Mouse (Mus musculus) intestine, embryonic 14.5 days (tissue): Measurements from ENCODE around the gene Gzma. TPM values are rescaled to one million over a fixed set of nuclear protein-coding genes. Genes with fewer than 3 reads are reported as not detected.
A peak's percentile ranks its signal among the peaks of the same experiment; 100 is the strongest.

Source experiments
- ATAC-seq: fragments of 200-750 bp; cut with Nextera tagmentation; replicated peaks from 2 replicates; pipeline ENCODE4 v1.8.0; 2017; ENCODE audit warnings: low read depth, moderate number of reproducible peaks, moderate TSS enrichment, moderate library complexity; ENCODE audit not compliant: low FRiP score, low TSS enrichment
- DNase-seq: peaks from one replicate; pipeline ENCODE4 v3.0.0-alpha.2; 2018; ENCODE audit warnings: low spot score
- H3K27ac ChIP-seq: fragments of 300-500 bp; sonication (generic); 2 replicates; pipeline ENCODE4 v1.5.1; 2014; ENCODE audit warnings: low read depth, mild to moderate bottlenecking, control low read depth
- H3K27me3 ChIP-seq: fragments of 300-500 bp; sonication (generic); replicated peaks from 2 replicates; pipeline ENCODE4 v1.6.1; 2014; ENCODE audit warnings: low read length, control low read depth; ENCODE audit not compliant: control insufficient read depth, insufficient read depth
- H3K36me3 ChIP-seq: fragments of 300-500 bp; sonication (generic); 2 replicates; pipeline ENCODE4 v1.6.1; 2014; ENCODE audit warnings: low read length, control low read depth; ENCODE audit not compliant: control insufficient read depth, insufficient read depth
- H3K4me1 ChIP-seq: fragments of 300-500 bp; sonication (generic); replicated peaks from 2 replicates; pipeline ENCODE4 v1.6.1; 2014; ENCODE audit warnings: low read length, control low read depth, mixed read lengths; ENCODE audit not compliant: control insufficient read depth, insufficient read depth
- H3K4me2 ChIP-seq: fragments of 300-500 bp; sonication (generic); 2 replicates; pipeline ENCODE4 v1.6.1; 2014; ENCODE audit warnings: low read length
- H3K4me3 ChIP-seq: fragments of 300-500 bp; sonication (generic); 2 replicates; pipeline ENCODE4 v1.5.1; 2014; ENCODE audit warnings: low read depth, low read length, control low read depth, mixed read lengths
- H3K9ac ChIP-seq: fragments of 300-500 bp; sonication (generic); 2 replicates; pipeline ENCODE4 v1.6.1; 2014; ENCODE audit warnings: mild to moderate bottlenecking, low read length
- H3K9me3 ChIP-seq: fragments of 300-500 bp; sonication (generic); 2 replicates; pipeline ENCODE4 v1.6.1; 2016; ENCODE audit warnings: low read length, control low read depth; ENCODE audit not compliant: control insufficient read depth
- WGBS: fragments of 180-500 bp; shearing (Covaris S2); extraction: QIAGEN DNeasy Blood & Tissue Kit; methylation state at CpG from one replicate; pipeline ENCODE4 v1.1.7; 2014; 5-methylcytosine and 5-hydroxymethylcytosine counted together
- polyA plus RNA-seq: library from polyadenylated mRNA; unstranded; fragments of >200 nt; fragmentation: Nextera tagmentation; extraction: Ambion mirVana; gene quantifications from 2 replicates; pipeline ENCODE4 v1.2.1, GENCODE M21; 2014

Gene Gzma
- 0.62 and 0.77 TPM in 2 replicates for polyA plus RNA-seq

DNA sequence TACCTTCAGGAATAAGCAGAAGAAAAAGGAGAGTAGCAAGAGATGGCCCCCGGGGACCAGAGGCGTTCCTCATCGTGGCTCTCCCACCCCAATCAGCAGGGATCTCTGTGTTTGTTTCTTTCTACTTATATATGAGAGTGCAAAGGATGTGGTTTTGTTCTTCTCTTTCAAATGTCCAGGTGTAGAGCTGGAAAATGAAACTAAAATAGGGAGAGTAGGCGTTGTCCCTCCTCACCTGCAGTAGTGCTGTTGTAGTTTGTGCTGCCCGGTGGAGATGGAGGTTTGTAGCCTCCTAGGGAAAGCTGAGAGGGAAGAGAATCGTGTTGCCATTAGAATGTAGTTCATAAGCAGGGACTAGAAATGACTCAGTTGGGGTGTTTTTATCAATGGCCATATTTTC is at the start of gene Gzma:
Gzma (minus strand) TSS at position 103 of the 400 bp plus-strand sequence.
- Histone ChIP-seq H3K27me3 (no peaks in the 10 kb centered on the region), H3K27ac (no peak within 1 kb of the TSS), H3K9ac (no peak within 1 kb of the TSS), H3K9me3 (no peaks in the 10 kb centered on the region), H3K4me3 (no peak within 1 kb of the TSS), H3K4me2 (no peak within 1 kb of the TSS), H3K36me3 (no peaks in the 10 kb centered on the region), H3K4me1 (no peaks in the 10 kb centered on the region)
- 86% methylated on average over 6 of the region's 6 CpGs for WGBS
- DNase-seq = no peak
- no peak for ATAC-seq

DNA sequence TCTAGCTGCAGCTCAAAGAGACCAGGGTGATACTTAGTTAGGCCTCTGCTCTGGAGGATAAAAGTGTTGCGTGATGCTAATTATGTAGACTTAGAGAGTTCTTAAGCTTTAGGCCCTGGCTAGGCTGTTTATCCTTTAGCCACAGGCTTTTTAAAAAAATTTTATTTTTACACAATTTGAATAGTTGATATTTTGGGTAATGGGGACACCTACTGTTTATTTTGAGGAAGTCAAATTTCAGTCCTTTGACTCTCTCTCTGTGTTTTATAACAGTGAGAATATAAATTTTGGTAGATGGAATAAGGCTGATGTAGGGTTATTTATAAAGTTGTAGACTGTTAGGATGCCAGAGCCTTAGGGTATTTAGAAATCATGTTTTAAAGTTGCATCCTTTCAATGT is 38.8 kb upstream of the Gzma start:
- no peak overlapping the region for H3K4me2 ChIP-seq
- H3K27ac ChIP-seq = no peak overlapping the region
- WGBS = 97% methylated on average over 1 of the region's 1 CpGs
- no peak overlapping the region for H3K9ac ChIP-seq
- no peaks in the 10 kb centered on the region for H3K4me1 ChIP-seq
- no peak for ATAC-seq
- no peaks in the 10 kb centered on the region for H3K36me3 ChIP-seq
- no peak overlapping the region for H3K4me3 ChIP-seq
- no peaks in the 10 kb centered on the region for H3K9me3 ChIP-seq
- DNase-seq = no peak
- no peaks in the 10 kb centered on the region for H3K27me3 ChIP-seq

- peak; percentile 13 for DNase-seq
- H3K9me3 ChIP-seq = no peaks in the 10 kb centered on the region
- ATAC-seq = no peak
Measured at GRCm38 (mm10) chr13:113129974-113130373, 29.2 kb upstream of the Gzma start.

DNA sequence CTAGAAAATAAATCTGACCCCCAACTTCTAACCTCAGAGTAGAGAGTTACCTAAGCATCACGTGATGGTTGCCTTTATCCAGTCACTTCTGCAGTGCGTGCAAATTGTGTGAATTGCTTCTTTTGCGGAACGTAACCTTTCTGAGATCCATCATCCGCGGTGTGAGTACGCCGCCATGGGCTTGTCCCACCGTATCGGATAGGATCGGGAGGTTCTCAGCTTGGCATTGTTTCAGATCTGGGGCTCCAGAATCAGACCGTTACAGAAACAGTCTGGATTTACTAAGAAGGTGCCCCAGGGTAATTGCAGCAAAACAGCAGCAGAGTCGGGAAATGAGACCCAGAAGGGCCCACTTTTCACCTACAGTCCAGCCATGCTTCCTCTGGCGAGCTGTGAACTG is 20.5 kb upstream of the Gzma start:
- Histone ChIP-seq H3K4me1 (no peaks in the 10 kb centered on the region), H3K27ac (no peak overlapping the region), H3K9ac (no peak overlapping the region), H3K36me3 (no peaks in the 10 kb centered on the region), H3K4me3 (no peak overlapping the region), H3K4me2 (no peak overlapping the region), H3K27me3 (no peaks in the 10 kb centered on the region), H3K9me3 (no peaks in the 10 kb centered on the region)
- ATAC-seq (no peak), DNase-seq (peak; percentile 10)
- 88% methylated on average over 14 of the region's 14 CpGs for WGBS

More at GRCm38 (mm10) chr13:113129974-113130373, 29.2 kb upstream of the Gzma start:
- Histone ChIP-seq H3K4me1 (no peaks in the 10 kb centered on the region), H3K36me3 (no peaks in the 10 kb centered on the region), H3K9ac (no peak overlapping the region), H3K4me2 (no peak overlapping the region), H3K27ac (no peak overlapping the region), H3K4me3 (no peak overlapping the region), H3K27me3 (no peaks in the 10 kb centered on the region)
- 79% methylated on average over 1 of the region's 1 CpGs for WGBS

GRCm38 (mm10) chr13:113120324-113121237 is 19.8 kb upstream of the Gzma start:
- no peaks in the 10 kb centered on the region for H3K36me3 ChIP-seq
- H3K4me1 ChIP-seq = no peaks in the 10 kb centered on the region
- no peak overlapping the region for H3K27ac ChIP-seq
- H3K9ac ChIP-seq = no peak overlapping the region
- H3K27me3 ChIP-seq = no peaks in the 10 kb centered on the region
- no peak overlapping the region for H3K4me2 ChIP-seq
- ATAC-seq (no peak), DNase-seq (peak; percentile 28)
- 86% methylated on average over 17 of the region's 17 CpGs for WGBS
- no peak overlapping the region for H3K4me3 ChIP-seq
- H3K9me3 ChIP-seq = no peaks in the 10 kb centered on the region

DNA sequence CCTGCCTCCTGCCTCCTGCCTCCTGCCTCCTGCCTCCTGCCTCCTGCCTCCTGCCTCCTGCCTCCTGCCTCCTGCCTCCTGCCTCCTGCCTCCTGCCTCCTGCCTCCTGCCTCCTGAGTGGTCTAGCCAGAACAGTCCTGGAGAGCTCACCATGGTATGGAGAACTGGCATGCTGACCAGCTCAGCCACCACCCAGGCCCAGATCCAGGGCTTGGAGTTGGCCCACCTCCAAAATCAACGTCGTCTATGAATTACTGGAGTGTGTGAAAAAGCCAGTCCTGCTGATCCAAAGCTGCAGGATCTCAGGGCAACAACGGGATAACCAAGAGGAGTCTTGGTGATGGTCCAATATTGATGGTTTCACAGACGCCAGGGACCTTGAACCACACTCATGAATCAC is 18.2 kb upstream of the Gzma start:
- H3K27me3 ChIP-seq = no peaks in the 10 kb centered on the region
- no peaks in the 10 kb centered on the region for H3K36me3 ChIP-seq
- H3K9me3 ChIP-seq = no peaks in the 10 kb centered on the region
- DNase-seq (no peak), ATAC-seq (no peak)
- no peak overlapping the region for H3K4me2 ChIP-seq
- no peak overlapping the region for H3K9ac ChIP-seq
- no peak overlapping the region for H3K4me3 ChIP-seq
- H3K4me1 ChIP-seq = no peaks in the 10 kb centered on the region
- 70% methylated on average over 4 of the region's 4 CpGs for WGBS
- H3K27ac ChIP-seq = no peak overlapping the region

DNA sequence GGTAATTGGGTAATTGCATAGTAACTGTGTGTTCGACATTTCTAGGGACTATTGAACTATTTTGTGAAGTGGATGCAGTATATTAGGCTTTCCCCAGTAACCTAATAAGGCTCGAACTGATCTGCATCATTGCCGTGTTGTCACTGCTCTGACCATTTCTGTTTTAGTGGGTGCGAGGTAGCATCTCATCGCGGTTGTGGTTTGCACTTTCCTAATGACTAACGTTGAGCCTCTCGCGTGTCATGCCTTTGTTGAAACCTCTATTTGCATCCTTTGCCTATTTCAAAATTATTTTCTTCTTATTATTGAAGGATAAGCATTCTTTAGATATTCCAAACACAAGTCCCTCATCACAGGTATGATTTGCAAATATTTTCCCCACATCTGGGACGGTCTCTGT is 4.0 kb upstream of the Gzma start:
- no peak for ATAC-seq
- 90% methylated on average over 10 of the region's 10 CpGs for WGBS

GRCm38 (mm10) chr13:113101804-113102203 is 1.0 kb upstream of the Gzma start:
- Histone ChIP-seq H3K36me3 (no peaks in the 10 kb centered on the region), H3K4me3 (no peak overlapping the region), H3K9ac (no peak overlapping the region), H3K4me2 (no peak overlapping the region), H3K27ac (no peak overlapping the region), H3K4me1 (no peaks in the 10 kb centered on the region), H3K9me3 (no peaks in the 10 kb centered on the region), H3K27me3 (no peaks in the 10 kb centered on the region)
- WGBS = 73% methylated on average over 10 of the region's 10 CpGs
- DNase-seq (no peak), ATAC-seq (no peak)

More for the DNA sequence above, 4.0 kb upstream of the Gzma start:
- no peak overlapping the region for H3K4me3 ChIP-seq
- DNase-seq = no peak
- no peaks in the 10 kb centered on the region for H3K9me3 ChIP-seq
- no peak overlapping the region for H3K27ac ChIP-seq
- no peaks in the 10 kb centered on the region for H3K4me1 ChIP-seq
- no peaks in the 10 kb centered on the region for H3K27me3 ChIP-seq
- H3K4me2 ChIP-seq = no peak overlapping the region
- no peak overlapping the region for H3K9ac ChIP-seq
- no peaks in the 10 kb centered on the region for H3K36me3 ChIP-seq

DNA sequence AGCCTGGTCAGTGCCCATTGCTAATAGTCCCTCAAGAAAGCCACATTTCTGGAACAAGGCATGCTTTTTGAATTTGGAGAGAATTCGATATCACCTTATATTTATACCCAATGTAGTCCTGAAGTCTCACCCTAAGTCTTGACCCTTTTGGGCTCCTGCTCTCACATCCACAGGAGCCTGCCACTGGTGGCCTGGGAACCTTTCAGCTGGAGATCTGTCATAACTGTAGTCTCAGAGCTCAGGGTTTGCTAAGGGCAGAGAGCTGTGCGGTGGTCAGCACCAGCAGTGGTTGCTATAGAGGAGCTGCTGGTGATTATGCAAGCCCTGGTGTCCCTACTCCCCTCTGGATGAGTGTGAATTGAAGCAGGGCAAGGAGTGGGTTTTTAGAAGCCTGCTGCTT is 2.4 kb downstream of the Gzma start:
- no peaks in the 10 kb centered on the region for H3K27me3 ChIP-seq
- ATAC-seq = no peak
- no peaks in the 10 kb centered on the region for H3K36me3 ChIP-seq
- no peak overlapping the region for H3K4me2 ChIP-seq
- DNase-seq = no peak
- 92% methylated on average over 2 of the region's 2 CpGs for WGBS
- no peak overlapping the region for H3K9ac ChIP-seq
- no peak overlapping the region for H3K27ac ChIP-seq
- H3K9me3 ChIP-seq = no peaks in the 10 kb centered on the region
- no peaks in the 10 kb centered on the region for H3K4me1 ChIP-seq
- no peak overlapping the region for H3K4me3 ChIP-seq
